Mouse (Mus musculus): ENCODE data around the gene Gne.

DNA sequence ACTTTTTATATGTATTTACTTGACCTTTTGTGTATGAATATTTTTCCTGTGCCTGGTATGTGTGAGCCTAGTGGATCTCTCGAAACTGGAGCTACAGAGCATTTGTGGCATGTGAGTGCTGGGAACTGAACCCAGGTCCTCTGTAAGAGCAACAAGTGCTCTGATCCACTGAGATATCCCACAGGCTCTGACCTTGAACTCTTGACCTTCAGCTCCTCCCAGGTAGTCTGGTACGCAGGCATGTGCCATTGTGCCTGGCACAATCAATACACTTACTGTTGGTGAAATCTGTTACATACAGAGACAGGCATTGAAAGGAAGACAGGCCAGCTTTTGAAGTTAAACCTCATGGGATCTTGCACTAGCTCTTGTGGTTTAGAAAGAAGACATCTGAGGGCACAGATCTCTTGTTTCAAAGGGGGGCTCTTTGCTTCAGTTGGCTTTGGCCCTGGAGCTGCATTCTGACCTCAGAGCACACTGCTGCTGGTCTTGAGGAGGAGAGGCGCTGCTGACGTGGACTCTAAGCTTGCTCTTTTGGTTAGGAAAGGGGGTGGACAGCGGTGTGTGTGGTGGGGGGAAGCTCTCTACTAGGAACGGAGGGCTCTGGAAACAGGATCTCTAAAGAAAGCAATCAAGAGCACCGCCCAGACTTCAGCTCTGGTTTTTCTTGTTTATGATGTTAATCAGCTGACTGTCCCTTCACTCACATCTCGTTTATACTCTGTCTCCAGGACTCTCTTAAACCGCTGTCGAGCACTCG, 13.8 kb upstream of the Gne start:
- TF ChIP-seq POLR2A (IDR thresholded peaks at IDR 0.05; ENCODE audit: borderline replicate concordance, low read depth, low read length) (no peak), CTCF (IDR thresholded peaks at IDR 0.05; ENCODE audit: low read depth, low read length) (no peak)
